Mouse (Mus musculus) C2C12 (cell line): ENCODE data around the gene Mlycd. TPM values are rescaled to one million over a fixed set of nuclear protein-coding genes. Genes with fewer than 3 reads are reported as not detected.

Experiments
- H3K27me3 ChIP-seq: one replicate; pipeline ENCODE4 v1.6.1; 2011; ENCODE audit not compliant: control insufficient read depth, insufficient read depth, insufficient read length
- H3K36me3 ChIP-seq: one replicate; pipeline ENCODE4 v1.6.1; 2011; ENCODE audit not compliant: control insufficient read depth, insufficient read depth
- H3K4me3 ChIP-seq: one replicate; pipeline ENCODE4 v1.5.1; 2011; ENCODE audit warnings: mild to moderate bottlenecking, control low read depth; ENCODE audit not compliant: poor library complexity, insufficient read depth, severe bottlenecking
- H3K79me2 ChIP-seq: one replicate; pipeline ENCODE4 v1.6.1; 2011; ENCODE audit not compliant: control insufficient read depth, insufficient read depth
- H3K79me3 ChIP-seq: one replicate; pipeline ENCODE4 v1.6.1; 2011; ENCODE audit warnings: low read depth, control low read depth
- H3ac ChIP-seq: one replicate; pipeline ENCODE3; 2011; ENCODE audit warnings: low read depth; ENCODE audit not compliant: control insufficient read depth, insufficient read length
- CEBPB ChIP-seq: IDR thresholded peaks from one replicate; pipeline ENCODE4 v1.6.1; 2011; ENCODE audit warnings: low read depth, mild to moderate bottlenecking, control low read depth, moderate library complexity
- CTCF ChIP-seq: IDR thresholded peaks from one replicate; pipeline ENCODE4 v1.5.1; 2011; ENCODE audit not compliant: control insufficient read depth, insufficient read depth, insufficient read length
- FOSL1 ChIP-seq: IDR thresholded peaks from one replicate; pipeline ENCODE4 v1.8.0; 2011; ENCODE audit warnings: mild to moderate bottlenecking, low read length; ENCODE audit not compliant: poor library complexity, insufficient read depth, severe bottlenecking
- MAX ChIP-seq: IDR thresholded peaks from one replicate; pipeline ENCODE4 v1.6.1; 2011; ENCODE audit warnings: mild to moderate bottlenecking, control low read depth
- MYOD1 ChIP-seq: IDR thresholded peaks from one replicate; pipeline ENCODE4 v1.6.1; 2011; ENCODE audit warnings: low read depth; ENCODE audit not compliant: control insufficient read depth, insufficient read length
- MYOG ChIP-seq: IDR thresholded peaks from one replicate; pipeline ENCODE4 v1.6.1; 2011; ENCODE audit not compliant: control insufficient read depth, insufficient read length; ENCODE audit errors: extremely low read depth
- USF1 ChIP-seq: IDR thresholded peaks from one replicate; pipeline ENCODE4 v1.6.1; 2011; ENCODE audit warnings: low read depth, mild to moderate bottlenecking, control low read depth, moderate library complexity
- long read RNA-seq, 2 experiments: library from polyadenylated mRNA; unstranded; transcript quantifications; one replicate each; pipeline ENCODE4 v2.0.0; 2019 to 2020
- polyA plus RNA-seq: library from polyadenylated mRNA; unstranded; fragments of >200 nt; fragmentation: generic; extraction: Trizol; gene quantifications from one replicate; pipeline ENCODE4 v1.2.1, GENCODE M21; 2012; ENCODE audit warnings: missing spikeins

The Mlycd gene
- polyA plus RNA-seq = 7.5 TPM
- long read RNA-seq, experiment 1, transcript Mlycd-201 (5 exons, 2,128 nt) = major isoform, 16 of 21 reads
- long read RNA-seq, experiment 1, partial matches to known transcripts = 4 of 21 reads
- long read RNA-seq, experiment 1, other reads (novel, unspliced or antisense) = 1 of 21 reads
- long read RNA-seq, experiment 2, transcript Mlycd-201 (5 exons, 2,128 nt) = major isoform, 97 of 114 reads
- long read RNA-seq, experiment 2, partial matches to known transcripts = 2 of 114 reads
- long read RNA-seq, experiment 2, other reads (novel, unspliced or antisense) = 15 of 114 reads

DNA sequence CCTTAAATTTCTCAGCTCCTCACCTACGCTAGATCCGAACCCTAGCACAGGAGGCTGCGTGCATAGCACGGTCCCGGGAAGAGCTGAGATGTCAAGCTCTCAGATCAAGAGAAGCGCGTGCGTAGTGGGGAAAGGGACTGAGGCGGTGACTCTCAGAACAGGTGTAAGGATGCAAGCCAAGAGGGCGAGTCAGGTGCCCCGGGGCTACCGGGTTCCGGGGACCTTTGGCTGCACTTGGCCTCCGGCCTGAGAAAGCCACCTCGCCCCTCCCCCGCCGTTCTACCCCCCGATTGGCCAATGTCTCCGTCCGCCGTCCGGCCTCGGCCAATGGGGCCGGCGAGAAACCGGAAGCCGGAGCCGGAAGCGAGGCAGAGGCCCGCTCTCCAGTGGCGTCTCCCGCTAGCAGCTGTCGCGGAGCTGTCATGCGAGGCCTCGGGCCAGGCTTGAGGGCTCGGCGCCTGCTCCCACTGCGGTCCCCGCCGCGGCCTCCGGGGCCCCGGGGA lies at the start of gene Mlycd:
Gene Mlycd (plus strand): TSS at position 355 of the 503 bp plus-strand sequence.
- Histone ChIP-seq H3K79me3 (no peaks in the 10 kb centered on the region), H3K79me2 (no peaks in the 10 kb centered on the region), H3ac (peak within 1 kb of the TSS; percentile 88), H3K27me3 (no peaks in the 10 kb centered on the region), H3K4me3 (peak within 1 kb of the TSS; percentile 56), H3K36me3 (no peaks in the 10 kb centered on the region)
- no peak for TF ChIP-seq USF1
- TF ChIP-seq MYOD1 = peak; percentile 81
- peak; percentile 54 for TF ChIP-seq MAX

DNA sequence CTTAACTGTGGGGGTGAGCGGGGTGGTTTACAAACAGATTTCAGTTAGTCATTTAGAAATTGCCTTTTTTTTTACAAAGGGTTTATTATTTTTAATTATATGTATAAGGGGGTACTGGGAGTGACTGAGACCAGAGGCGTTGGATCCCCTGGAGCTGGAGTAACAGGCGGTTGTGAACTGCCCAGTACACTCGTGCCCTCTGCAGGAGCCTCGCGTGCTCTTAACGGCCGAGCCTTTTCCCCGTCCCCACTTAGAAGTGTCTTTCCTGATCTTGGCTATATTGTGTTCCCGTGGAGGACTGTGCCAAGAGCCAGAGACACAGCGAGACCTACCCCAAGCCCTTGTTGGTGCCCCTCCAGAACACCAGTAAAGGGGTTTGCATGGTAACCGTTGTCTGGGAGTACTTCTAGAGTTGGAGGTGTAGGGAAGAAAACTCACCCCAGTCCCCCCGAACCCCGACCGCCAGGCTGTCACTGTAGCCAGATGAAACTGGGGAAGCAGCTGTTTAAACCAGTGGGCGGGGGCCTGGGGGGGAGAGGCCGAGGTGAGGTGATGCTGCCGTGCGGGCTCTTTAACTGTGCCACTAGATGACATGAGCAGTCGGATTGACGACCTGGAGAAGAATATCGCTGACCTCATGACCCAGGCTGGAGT lies 49.5 kb upstream of the Mlycd start:
- Histone ChIP-seq H3K79me3 (peaks cover 7% of the 10 kb centered on the region), H3K79me2 (peaks cover 14% of the 10 kb centered on the region), H3K4me3 (peak overlapping the region; percentile 95), H3K27me3 (no peaks in the 10 kb centered on the region), H3K36me3 (peaks cover 36% of the 10 kb centered on the region), H3ac (peak overlapping the region; percentile 95)
- TF ChIP-seq MAX = no peak
- no peak for TF ChIP-seq MYOG
- no peak for TF ChIP-seq USF1
- no peak for TF ChIP-seq MYOD1
- no peak for TF ChIP-seq CTCF
- no peak for TF ChIP-seq CEBPB
- no peak for TF ChIP-seq FOSL1

DNA sequence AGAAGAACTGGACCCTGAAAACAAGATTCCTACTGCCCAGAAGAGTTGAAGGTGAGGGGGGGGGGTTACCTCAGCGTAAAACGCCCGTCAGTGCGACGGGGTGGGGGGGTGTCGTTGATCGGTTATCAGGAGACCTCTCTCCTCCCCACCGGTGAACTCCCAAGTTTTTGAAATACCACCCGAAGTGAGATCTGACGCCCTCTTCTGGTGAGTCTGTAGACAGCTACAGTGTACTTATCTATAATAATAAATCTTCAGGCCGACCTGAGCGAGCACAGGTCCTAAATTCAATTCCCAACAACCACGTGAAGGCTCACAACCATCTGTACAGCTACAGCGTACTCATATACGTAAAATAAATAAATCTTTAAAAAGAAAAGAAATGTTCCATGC lies 49.0 kb upstream of the Mlycd start:
- H3K79me2 ChIP-seq = peaks cover 14% of the 10 kb centered on the region
- H3K36me3 ChIP-seq = peaks cover 36% of the 10 kb centered on the region
- no peak overlapping the region for H3K4me3 ChIP-seq
- H3ac ChIP-seq = no peak overlapping the region
- H3K27me3 ChIP-seq = no peaks in the 10 kb centered on the region
- H3K79me3 ChIP-seq = peaks cover 7% of the 10 kb centered on the region
- TF ChIP-seq MYOG (no peak), MYOD1 (no peak), CTCF (no peak)

DNA sequence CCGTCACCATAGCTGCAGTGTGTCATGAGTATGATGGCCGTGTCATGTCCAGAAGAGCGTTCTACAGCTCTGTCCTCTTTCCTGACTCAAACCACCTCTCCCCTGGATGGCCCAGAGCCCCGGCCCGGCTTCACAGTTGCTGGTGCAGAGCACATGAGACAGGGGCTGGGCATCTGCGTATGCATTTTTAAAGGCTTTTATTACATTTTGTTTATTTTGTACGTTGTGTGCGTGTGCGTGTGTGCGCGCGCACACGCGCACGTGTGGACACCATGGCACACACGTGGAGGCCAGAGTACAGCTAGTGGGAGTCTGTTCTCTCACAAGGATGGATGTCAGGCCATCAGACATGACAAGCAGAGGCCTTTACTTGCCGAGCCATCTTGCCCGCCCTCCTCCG lies 43.0 kb upstream of the Mlycd start:
- H3K36me3 ChIP-seq = peaks cover 31% of the 10 kb centered on the region
- no peak overlapping the region for H3K4me3 ChIP-seq
- TF ChIP-seq MAX = no peak
- no peak for TF ChIP-seq CEBPB
- no peak for TF ChIP-seq CTCF
- TF ChIP-seq MYOD1 = no peak
- TF ChIP-seq FOSL1 = no peak
- TF ChIP-seq MYOG = no peak
- no peak for TF ChIP-seq USF1
- H3ac ChIP-seq = no peak overlapping the region
- no peaks in the 10 kb centered on the region for H3K79me2 ChIP-seq
- H3K27me3 ChIP-seq = no peaks in the 10 kb centered on the region
- no peaks in the 10 kb centered on the region for H3K79me3 ChIP-seq

DNA sequence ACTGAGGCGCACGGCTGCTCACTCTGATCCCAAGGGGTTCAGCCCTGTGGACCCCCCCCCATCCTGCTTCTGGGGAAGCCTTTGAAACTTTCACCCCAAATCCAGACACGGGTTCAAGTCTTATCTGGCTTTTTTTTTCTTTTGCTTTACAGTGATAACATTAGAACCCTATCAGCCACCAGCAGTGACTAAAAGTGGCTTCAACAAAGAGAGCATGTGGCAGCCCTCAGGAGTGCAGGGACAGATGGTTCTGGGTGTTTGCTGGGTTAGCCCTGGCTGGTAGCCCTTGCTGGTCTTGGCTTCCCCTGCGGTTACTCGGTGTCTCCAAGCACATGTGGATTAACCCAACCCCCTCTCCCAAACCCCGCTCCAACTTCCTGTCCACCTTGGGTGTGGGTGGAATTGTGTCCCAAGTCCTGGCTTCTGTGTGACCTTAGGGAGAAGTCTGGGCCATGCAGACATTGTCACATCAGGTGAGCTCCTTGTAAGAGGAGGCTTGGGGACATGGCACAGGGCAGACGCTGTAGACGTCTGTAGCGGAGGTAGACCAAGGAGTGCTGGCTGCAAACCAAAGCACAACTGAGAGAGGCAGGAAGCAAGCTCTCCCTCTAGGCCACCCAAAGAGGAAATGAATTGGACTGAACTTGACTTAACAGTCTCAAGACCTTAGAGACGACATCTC lies 41.6 kb upstream of the Mlycd start:
- H3K36me3 ChIP-seq = peaks cover 17% of the 10 kb centered on the region
- TF ChIP-seq CTCF (no peak), CEBPB (no peak), MAX (no peak), USF1 (no peak)

More for the DNA sequence above, 41.6 kb upstream of the Mlycd start:
- Histone ChIP-seq H3K79me2 (no peaks in the 10 kb centered on the region), H3K79me3 (no peaks in the 10 kb centered on the region), H3K27me3 (no peaks in the 10 kb centered on the region), H3ac (no peak overlapping the region), H3K4me3 (no peak overlapping the region)
